ENCODE assay signal across 8 mouse cellular contexts in genomic region chr11:101189495-101190180, GRCm38 (mm10). TPM values are rescaled to one million over a fixed set of nuclear protein-coding genes. Genes with fewer than 3 reads are reported as not detected.
DNase-seq lines count a peak whose midpoint lies in the region; ATAC-seq lines count a peak whose summit lies in the region.

No protein-coding gene starts in this region.

- no peak overlapping the region for H3K4me2 ChIP-seq in forebrain, embryonic 15.5 days (replicated peaks)
- no peak overlapping the region for H3K4me2 ChIP-seq in limb, embryonic 11.5 days (ENCODE audit: low read depth, severe bottlenecking)

- H3K36me3 ChIP-seq in forebrain, embryonic 15.5 days, result no peaks in the 10 kb centered on the region
- peaks cover 12% of the 10 kb centered on the region for H3K36me3 ChIP-seq in hindbrain, embryonic 10.5 days
- no peaks in the 10 kb centered on the region for H3K36me3 ChIP-seq in limb, embryonic 11.5 days (ENCODE audit: control insufficient read depth, insufficient read depth, low read length)
- H3K36me3 ChIP-seq in midbrain, embryonic 10.5 days, result 0 out of 2 replicates have a peak, but pooled peaks cover 6% of the 10 kb centered on the region

- H3K27ac ChIP-seq in forebrain, embryonic 15.5 days (replicated peaks), result peak overlapping the region; percentile 62
- H3K27ac ChIP-seq in hindbrain, embryonic 10.5 days, result peak overlapping the region; percentile 89
- H3K27ac ChIP-seq in limb, embryonic 11.5 days (replicated peaks; ENCODE audit: low read depth, low read length), result no peak overlapping the region; the same call in 1 of the 2 replicates
- H3K27ac ChIP-seq in midbrain, embryonic 10.5 days (replicated peaks), result peak overlapping the region; percentile 77

- no peak overlapping the region for H3K9ac ChIP-seq in forebrain, embryonic 15.5 days (replicated peaks)
- H3K9ac ChIP-seq in limb, embryonic 11.5 days (ENCODE audit: low read length), result no peak overlapping the region

- DNase-seq in kidney, adult 11 months, result peak; percentile 45
- DNase-seq in kidney, adult 18-20 months, result no peak
- peak; percentile 96 for DNase-seq in cerebellum, adult 9-10 months
- peak; percentile 66 for DNase-seq in hindbrain, embryonic 10.5 days (ENCODE audit: low spot score)
- DNase-seq in limb, embryonic 11.5 days (ENCODE audit: low spot score), result no peak
- DNase-seq in midbrain, embryonic 10.5 days (ENCODE audit: low spot score), result peak; percentile 64
- peak; percentile 67 for DNase-seq in telencephalon, adult 2 months (ENCODE audit: low read depth, low spot score)

- no peak overlapping the region for H3K4me3 ChIP-seq in forebrain, embryonic 15.5 days
- H3K4me3 ChIP-seq in hindbrain, embryonic 10.5 days, result 0 out of 2 replicates have a peak overlapping the region, but pooled peaks have one; percentile 26
- no peak overlapping the region for H3K4me3 ChIP-seq in limb, embryonic 11.5 days (ENCODE audit: low read depth, low read length)
- peak overlapping the region; percentile 3; the same call in 1 of the 2 replicates for H3K4me3 ChIP-seq in midbrain, embryonic 10.5 days

- no peaks in the 10 kb centered on the region for H3K27me3 ChIP-seq in forebrain, embryonic 15.5 days
- no peaks in the 10 kb centered on the region for H3K27me3 ChIP-seq in hindbrain, embryonic 10.5 days (ENCODE audit: insufficient read depth, poor library complexity, severe bottlenecking)
- no peaks in the 10 kb centered on the region for H3K27me3 ChIP-seq in limb, embryonic 11.5 days (ENCODE audit: control insufficient read depth, insufficient read depth, low read length)
- H3K27me3 ChIP-seq in midbrain, embryonic 10.5 days (ENCODE audit: low read depth, poor library complexity, severe bottlenecking), result no peaks in the 10 kb centered on the region

- H3K9me3 ChIP-seq in forebrain, embryonic 15.5 days, result no peaks in the 10 kb centered on the region
- H3K9me3 ChIP-seq in hindbrain, embryonic 10.5 days, result no peaks in the 10 kb centered on the region
- no peaks in the 10 kb centered on the region for H3K9me3 ChIP-seq in limb, embryonic 11.5 days (ENCODE audit: control insufficient read depth, low read length)
- H3K9me3 ChIP-seq in midbrain, embryonic 10.5 days (replicated peaks), result no peaks in the 10 kb centered on the region

- peaks cover 16% of the 10 kb centered on the region for H3K4me1 ChIP-seq in forebrain, embryonic 15.5 days
- peaks cover 45% of the 10 kb centered on the region for H3K4me1 ChIP-seq in hindbrain, embryonic 10.5 days (replicated peaks)
- H3K4me1 ChIP-seq in limb, embryonic 11.5 days (ENCODE audit: control insufficient read depth, insufficient read depth, low read length), result peaks cover 15% of the 10 kb centered on the region
- peaks cover 45% of the 10 kb centered on the region for H3K4me1 ChIP-seq in midbrain, embryonic 10.5 days

- WGBS in forebrain, embryonic 15.5 days, result 16% methylated on average over 6 of the region's 6 CpGs
- 12% methylated on average over 6 of the region's 6 CpGs for WGBS in hindbrain, embryonic 10.5 days
- 11% methylated on average over 6 of the region's 6 CpGs for WGBS in limb, embryonic 11.5 days
- WGBS in midbrain, embryonic 10.5 days, result 12% methylated on average over 6 of the region's 6 CpGs

- ATAC-seq in forebrain, embryonic 15.5 days (replicated peaks), result peak; percentile 79
- peak; percentile 26; the same call in 1 of the 2 replicates for ATAC-seq in limb, embryonic 11.5 days (ENCODE audit: insufficient number of reproducible peaks, low FRiP score, low TSS enrichment, low read depth)

RNA-seq across cellular contexts. Expression of gene Ccr10, which starts 14.4 kb away (rescaled TPM):
- polyA plus RNA-seq in forebrain, embryonic 15.5 days (2015; fragmentation: Nextera tagmentation; extraction: Ambion mirVana), result 0.14 and 0.19 TPM in 2 replicates
- 0.15 and 0.20 TPM in 2 replicates for polyA plus RNA-seq in hindbrain, embryonic 10.5 days (2016; fragmentation: Nextera tagmentation; extraction: Ambion mirVana)
- polyA plus RNA-seq in limb, embryonic 11.5 days (2014; fragmentation: Nextera tagmentation; extraction: Ambion mirVana), result 0.13 TPM in 1 of 2 replicates, not detected in the other
- 0.17 and 0.20 TPM in 2 replicates for polyA plus RNA-seq in midbrain, embryonic 10.5 days (2016; fragmentation: Nextera tagmentation; extraction: Ambion mirVana)

RNA-seq across cellular contexts. Expression of gene Plekhh3, which starts 18.5 kb away (rescaled TPM):
- 5.8 and 6.5 TPM in 2 replicates for polyA plus RNA-seq in forebrain, embryonic 15.5 days (2015; fragmentation: Nextera tagmentation; extraction: Ambion mirVana)
- polyA plus RNA-seq in hindbrain, embryonic 10.5 days (2016; fragmentation: Nextera tagmentation; extraction: Ambion mirVana), result 5.8 and 11.8 TPM in 2 replicates
- 2.6 and 4.1 TPM in 2 replicates for polyA plus RNA-seq in limb, embryonic 11.5 days (2014; fragmentation: Nextera tagmentation; extraction: Ambion mirVana)
- 4.5 and 5.6 TPM in 2 replicates for polyA plus RNA-seq in midbrain, embryonic 10.5 days (2016; fragmentation: Nextera tagmentation; extraction: Ambion mirVana)

RNA-seq across cellular contexts. Expression of gene Cntnap1, which starts 19.3 kb away (rescaled TPM):
- 0.77 and 0.98 TPM in 2 replicates for polyA plus RNA-seq in forebrain, embryonic 15.5 days (2015; fragmentation: Nextera tagmentation; extraction: Ambion mirVana)
- polyA plus RNA-seq in hindbrain, embryonic 10.5 days (2016; fragmentation: Nextera tagmentation; extraction: Ambion mirVana), result 0.29 and 0.71 TPM in 2 replicates
- polyA plus RNA-seq in limb, embryonic 11.5 days (2014; fragmentation: Nextera tagmentation; extraction: Ambion mirVana), result 0.04 and 0.21 TPM in 2 replicates
- polyA plus RNA-seq in midbrain, embryonic 10.5 days (2016; fragmentation: Nextera tagmentation; extraction: Ambion mirVana), result 0.28 and 0.43 TPM in 2 replicates

RNA-seq across cellular contexts. Expression of gene Tubg2, which starts 33.9 kb away (rescaled TPM):
- polyA plus RNA-seq in forebrain, embryonic 15.5 days (2015; fragmentation: Nextera tagmentation; extraction: Ambion mirVana), result 31.2 and 32.8 TPM in 2 replicates
- 2.8 and 4.8 TPM in 2 replicates for polyA plus RNA-seq in hindbrain, embryonic 10.5 days (2016; fragmentation: Nextera tagmentation; extraction: Ambion mirVana)
- 4.8 and 5.0 TPM in 2 replicates for polyA plus RNA-seq in limb, embryonic 11.5 days (2014; fragmentation: Nextera tagmentation; extraction: Ambion mirVana)
- 2.1 and 3.9 TPM in 2 replicates for polyA plus RNA-seq in midbrain, embryonic 10.5 days (2016; fragmentation: Nextera tagmentation; extraction: Ambion mirVana)

RNA-seq across cellular contexts. Expression of gene Ezh1, which starts 36.6 kb away (rescaled TPM):
- 19.6 and 21.4 TPM in 2 replicates for polyA plus RNA-seq in forebrain, embryonic 15.5 days (2015; fragmentation: Nextera tagmentation; extraction: Ambion mirVana)
- polyA plus RNA-seq in hindbrain, embryonic 10.5 days (2016; fragmentation: Nextera tagmentation; extraction: Ambion mirVana), result 13.1 TPM in 2 replicates
- 12.7 and 13.4 TPM in 2 replicates for polyA plus RNA-seq in limb, embryonic 11.5 days (2014; fragmentation: Nextera tagmentation; extraction: Ambion mirVana)
- 11.1 and 11.2 TPM in 2 replicates for polyA plus RNA-seq in midbrain, embryonic 10.5 days (2016; fragmentation: Nextera tagmentation; extraction: Ambion mirVana)

Comparison
In these comparisons a context has a peak if more than half of its experiments do, and no peak if none do; other contexts are left out.
1. DNase-seq: peak in kidney, adult 11 months (single experiment), cerebellum, adult 9-10 months (single experiment), hindbrain, embryonic 10.5 days (single experiment), midbrain, embryonic 10.5 days (single experiment) and telencephalon, adult 2 months (single experiment); none in kidney, adult 18-20 months (single experiment) and limb, embryonic 11.5 days (single experiment).
2. H3K4me3 ChIP-seq: peak in hindbrain, embryonic 10.5 days (single experiment) and midbrain, embryonic 10.5 days (single experiment); none in forebrain, embryonic 15.5 days (single experiment) and limb, embryonic 11.5 days (single experiment).